In genomic region chr14:33330986-33331385, GRCm38 (mm10) we compare ENCODE assay signal across 15 mouse cellular contexts.
DNase-seq lines count a peak whose midpoint lies in the region; ATAC-seq and TF ChIP-seq lines count a peak whose summit lies in the region.
"Had no signal": no experiment of that assay in that cellular context is flagged by ENCODE, and none has a peak within 500 bp of the region (broad histone marks: within the 10 kb centered on the region; RNA-seq: fewer than 3 reads in every experiment).

No protein-coding gene starts in this region.

- no peak overlapping the region for H3K4me2 ChIP-seq in embryonic facial prominence, embryonic 14.5 days (ENCODE audit: low read depth, low read length)

- no peak overlapping the region for H3K4me3 ChIP-seq in left cerebral cortex, adult 2 months
- peak overlapping the region; percentile 7; the same call in 1 of the 2 replicates for H3K4me3 ChIP-seq in E14TG2a.4 (replicated peaks; ENCODE audit: low read length)
- H3K4me3 ChIP-seq in embryonic facial prominence, embryonic 14.5 days (ENCODE audit: low read depth, low read length) = no peak overlapping the region
- H3K4me3 ChIP-seq: myocyte had no signal

- no peaks in the 10 kb centered on the region for H3K9me3 ChIP-seq in E14TG2a.4 (ENCODE audit: low read length)
- no peaks in the 10 kb centered on the region for H3K9me3 ChIP-seq in embryonic facial prominence, embryonic 14.5 days (ENCODE audit: control insufficient read depth, low read length)

- H3K36me3 ChIP-seq in E14TG2a.4 (ENCODE audit: insufficient read depth, low read length) = no peaks in the 10 kb centered on the region
- no peaks in the 10 kb centered on the region for H3K36me3 ChIP-seq in embryonic facial prominence, embryonic 14.5 days (ENCODE audit: control insufficient read depth, insufficient read depth, low read length)

- ATAC-seq in embryonic facial prominence, embryonic 14.5 days (ENCODE audit: low read depth) = 0 out of 2 replicates have a peak, but pooled peaks have one; percentile 4
- ATAC-seq: inflammation-experienced regulatory T-cells, adult 6 months had no signal

- H3K27me3 ChIP-seq in E14TG2a.4 (ENCODE audit: insufficient read depth, low read length) = peaks cover 4% of the 10 kb centered on the region; the same call in 1 of the 2 replicates
- H3K27me3 ChIP-seq in embryonic facial prominence, embryonic 14.5 days (replicated peaks; ENCODE audit: control insufficient read depth, insufficient read depth, low read length) = 0 out of 2 replicates have a peak, but pooled peaks cover 4% of the 10 kb centered on the region

- peaks cover 59% of the 10 kb centered on the region for H3K4me1 ChIP-seq in E14TG2a.4 (replicated peaks; ENCODE audit: low read depth, low read length)
- peaks cover 11% of the 10 kb centered on the region for H3K4me1 ChIP-seq in embryonic facial prominence, embryonic 14.5 days (ENCODE audit: control insufficient read depth, insufficient read depth, low read length)

- intact Hi-C loops in left cerebral cortex, adult 2 months (cut with DNase I) = no loop called here
- intact Hi-C loops in left cerebral cortex, postnatal 10 days (cut with DNase I) = no loop called here
- intact Hi-C loops in gastrocnemius, postnatal 14 days (cut with DNase I; ENCODE audit: low total_unique reads) = no loop called here

- H3K27ac ChIP-seq in left cerebral cortex, adult 2 months = no peak overlapping the region
- no peak overlapping the region for H3K27ac ChIP-seq in embryonic facial prominence, embryonic 14.5 days (replicated peaks; ENCODE audit: low read depth, low read length)

- WGBS in embryonic facial prominence, embryonic 14.5 days = 54% methylated on average over 4 of the region's 4 CpGs

- H3K9ac ChIP-seq in embryonic facial prominence, embryonic 14.5 days (ENCODE audit: low read depth, low read length) = no peak overlapping the region

- peak; percentile 34 for DNase-seq in embryo, embryonic 10 days (ENCODE audit: low spot score)
- no peak for DNase-seq in embryo, embryonic 9.5 days (ENCODE audit: extremely low spot score)
- DNase-seq in left cerebral cortex, adult 2 months (ENCODE audit: extremely low spot score in 1 of 2, low spot score in 2 of 2) = no peak
- DNase-seq in left cerebral cortex, postnatal 10 days (ENCODE audit: extremely low spot score in 1 of 2, low spot score in 2 of 2) = no peak
- peak; percentile 68 for DNase-seq in embryonic facial prominence, embryonic 14.5 days (ENCODE audit: low spot score)
- no peak for DNase-seq in gastrocnemius, postnatal 14 days
- no peak for DNase-seq in MN1 (ENCODE audit: low spot score)
- DNase-seq: cerebellum, adult 9-11 months; heart, postnatal 36 days; kidney, postnatal 4 days; lung, adult 18-20 months; right cerebral cortex, postnatal 4 days had no signal

- TF ChIP-seq CTCF in left cerebral cortex, adult 2 months (IDR thresholded peaks at IDR 0.05) = peak; percentile 33
- peak; percentile 29 for TF ChIP-seq CTCF in E14TG2a.4 (conservative IDR thresholded peaks at IDR 0.05; ENCODE audit: low read length)

Comparison
In these comparisons a context has a peak if more than half of its experiments do, and no peak if none do; other contexts are left out.
1. DNase-seq: peak in embryo, embryonic 10 days (single experiment) and embryonic facial prominence, embryonic 14.5 days (single experiment); none in embryo, embryonic 9.5 days (single experiment), left cerebral cortex, adult 2 months (0 of 2), left cerebral cortex, postnatal 10 days (0 of 2), gastrocnemius, postnatal 14 days (single experiment) and MN1 (single experiment).